Mouse (Mus musculus) limb, embryonic 15.5 days (tissue): Measurements from ENCODE around the gene Ube2e2. TPM values are rescaled to one million over a fixed set of nuclear protein-coding genes. Genes with fewer than 3 reads are reported as not detected.
"Not testable (repeated sequence)": the region's sequence is repeated elsewhere in the genome, so short reads cannot be mapped to it uniquely, and the experiment has no call there.

Experiments used
- ATAC-seq: fragments of 200-750 bp; cut with Nextera tagmentation; 2 replicates; pipeline ENCODE4 v1.8.0; 2017; ENCODE audit warnings: low read depth, moderate TSS enrichment; ENCODE audit not compliant: insufficient number of reproducible peaks, low FRiP score, low TSS enrichment
- H3K27ac ChIP-seq: fragments of 300-500 bp; sonication (generic); 2 replicates; pipeline ENCODE4 v1.5.1; 2015; ENCODE audit warnings: moderate library complexity, mild to moderate bottlenecking, inconsistent platforms
- H3K27me3 ChIP-seq: fragments of 300-500 bp; sonication (generic); 2 replicates; pipeline ENCODE4 v1.6.1; 2015; ENCODE audit warnings: inconsistent platforms
- H3K36me3 ChIP-seq: fragments of 300-500 bp; sonication (generic); 2 replicates; pipeline ENCODE4 v1.6.1; 2015; ENCODE audit warnings: inconsistent platforms
- H3K4me1 ChIP-seq: fragments of 300-500 bp; sonication (generic); 2 replicates; pipeline ENCODE4 v1.6.1; 2015; ENCODE audit warnings: inconsistent platforms
- H3K4me2 ChIP-seq: fragments of 300-500 bp; sonication (generic); 2 replicates; pipeline ENCODE4 v1.6.1; 2015; ENCODE audit warnings: mild to moderate bottlenecking, inconsistent platforms
- H3K4me3 ChIP-seq: fragments of 300-500 bp; sonication (generic); 2 replicates; pipeline ENCODE4 v1.5.1; 2015; ENCODE audit warnings: mild to moderate bottlenecking, inconsistent platforms
- H3K9ac ChIP-seq: fragments of 300-500 bp; sonication (generic); 2 replicates; pipeline ENCODE4 v1.6.1; 2015; ENCODE audit warnings: inconsistent platforms
- H3K9me3 ChIP-seq: fragments of 300-500 bp; sonication (generic); 2 replicates; pipeline ENCODE4 v1.6.1; 2016; ENCODE audit warnings: inconsistent platforms
- WGBS: fragments of 180-500 bp; shearing (Covaris S2); methylation state at CpG from one replicate; pipeline ENCODE4 v1.1.7; 2015; 5-methylcytosine and 5-hydroxymethylcytosine counted together
- polyA plus RNA-seq: library from polyadenylated mRNA; unstranded; fragments of >200 nt; fragmentation: Nextera tagmentation; extraction: Ambion mirVana; gene quantifications from 2 replicates; pipeline ENCODE4 v1.2.1, GENCODE M21; 2015

Ube2e2 gene
- polyA plus RNA-seq, 1 experiment from 2014 or later, result 76.5 TPM

DNA sequence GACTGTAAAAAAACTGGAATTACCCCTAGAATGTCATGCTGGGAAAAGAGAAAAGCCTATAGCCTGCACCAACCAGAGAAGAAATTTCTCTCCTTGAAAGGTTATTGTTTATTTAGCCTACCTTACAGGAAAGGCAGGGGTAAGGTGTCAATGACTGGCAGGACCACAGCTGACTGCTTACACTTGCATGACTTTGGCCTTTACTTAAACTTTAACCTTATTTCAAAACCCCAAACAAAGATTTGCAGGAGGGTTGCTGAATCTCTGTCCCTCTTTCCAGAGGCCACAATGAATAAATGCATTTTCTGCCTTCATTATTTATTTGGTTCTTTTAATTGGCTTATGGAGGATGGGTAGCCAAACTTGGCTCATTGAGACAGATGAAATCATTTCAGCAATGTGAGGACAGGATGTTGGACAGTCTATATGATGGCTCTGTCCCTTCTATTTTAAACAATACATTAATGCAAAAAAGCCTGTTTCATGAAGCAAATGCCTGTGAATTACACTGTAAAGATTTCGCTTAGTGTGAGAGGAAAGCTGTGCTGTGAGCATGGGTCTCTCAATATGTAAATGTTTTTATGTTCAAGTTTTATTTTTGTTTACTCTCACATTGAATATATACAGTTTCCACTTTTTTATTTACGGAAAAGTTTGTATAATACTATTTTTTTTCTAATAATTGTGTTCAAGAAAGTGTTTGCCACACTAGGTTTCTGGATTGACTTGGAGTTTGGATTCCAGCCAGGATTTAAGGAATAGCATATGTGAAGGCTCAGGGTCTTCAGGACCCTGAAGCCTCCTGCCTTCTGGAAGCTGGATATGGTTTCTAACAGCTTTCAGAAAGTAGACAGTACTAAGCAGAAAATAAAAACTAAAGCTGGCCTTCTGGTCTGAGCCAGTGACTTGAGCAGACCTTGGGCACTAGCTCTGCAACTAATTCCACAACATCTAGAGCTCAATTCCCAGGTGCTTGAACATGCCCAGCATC, 173.2 kb downstream of the Ube2e2 start:
- Histone ChIP-seq H3K9ac (no peak overlapping the region), H3K4me1 (no peaks in the 10 kb centered on the region), H3K27me3 (no peaks in the 10 kb centered on the region), H3K4me3 (no peak overlapping the region), H3K27ac (no peak overlapping the region), H3K36me3 (no peaks in the 10 kb centered on the region), H3K4me2 (no peak overlapping the region), H3K9me3 (no peaks in the 10 kb centered on the region)
- no peak for ATAC-seq
- 65% methylated on average over 2 of the region's 2 CpGs for WGBS

GRCm38 (mm10) chr14:18716970-18717369, 177.1 kb downstream of the Ube2e2 start:
- no peaks in the 10 kb centered on the region for H3K27me3 ChIP-seq
- 81% methylated on average over 1 of the region's 1 CpGs for WGBS
- no peak overlapping the region for H3K4me2 ChIP-seq
- H3K4me1 ChIP-seq, result no peaks in the 10 kb centered on the region
- no peaks in the 10 kb centered on the region for H3K36me3 ChIP-seq
- H3K4me3 ChIP-seq, result no peak overlapping the region
- ATAC-seq, result no peak
- no peak overlapping the region for H3K27ac ChIP-seq
- H3K9me3 ChIP-seq, result no peaks in the 10 kb centered on the region
- H3K9ac ChIP-seq, result no peak overlapping the region

GRCm38 (mm10) chr14:18715529-18715928, 178.5 kb downstream of the Ube2e2 start:
- H3K27ac ChIP-seq, result no peak overlapping the region
- WGBS, result 76% methylated on average over 1 of the region's 1 CpGs
- no peak overlapping the region for H3K4me3 ChIP-seq
- no peak overlapping the region for H3K4me2 ChIP-seq
- H3K9ac ChIP-seq, result no peak overlapping the region
- no peaks in the 10 kb centered on the region for H3K36me3 ChIP-seq
- no peaks in the 10 kb centered on the region for H3K27me3 ChIP-seq
- no peaks in the 10 kb centered on the region for H3K4me1 ChIP-seq
- ATAC-seq, result no peak
- H3K9me3 ChIP-seq, result no peaks in the 10 kb centered on the region

- H3K9me3 ChIP-seq, result no peaks in the 10 kb centered on the region
- no peaks in the 10 kb centered on the region for H3K4me1 ChIP-seq
- WGBS, result 84% methylated on average over 4 of the region's 4 CpGs
- no peak overlapping the region for H3K4me2 ChIP-seq
- no peaks in the 10 kb centered on the region for H3K27me3 ChIP-seq
- H3K4me3 ChIP-seq, result no peak overlapping the region
- H3K9ac ChIP-seq, result no peak overlapping the region
- no peak overlapping the region for H3K27ac ChIP-seq
- H3K36me3 ChIP-seq, result no peaks in the 10 kb centered on the region
- ATAC-seq, result no peak
These were observed 196.3 kb downstream of the Ube2e2 start for GRCm38 (mm10) chr14:18697662-18698225.

- not testable (repeated sequence) for H3K4me2 ChIP-seq, H3K27ac ChIP-seq, H3K4me1 ChIP-seq, H3K36me3 ChIP-seq, H3K9me3 ChIP-seq, H3K27me3 ChIP-seq, H3K4me3 ChIP-seq, ATAC-seq, H3K9ac ChIP-seq
These were observed 197.6 kb downstream of the Ube2e2 start for GRCm38 (mm10) chr14:18696418-18696817.

GRCm38 (mm10) chr14:18678121-18678836, 215.8 kb downstream of the Ube2e2 start:
- no peak overlapping the region for H3K9ac ChIP-seq
- WGBS, result 59% methylated on average over 3 of the region's 3 CpGs
- ATAC-seq, result no peak
- no peak overlapping the region for H3K27ac ChIP-seq
- H3K9me3 ChIP-seq, result no peaks in the 10 kb centered on the region
- H3K36me3 ChIP-seq, result no peaks in the 10 kb centered on the region
- H3K4me3 ChIP-seq, result no peak overlapping the region
- H3K4me2 ChIP-seq, result no peak overlapping the region
- H3K4me1 ChIP-seq, result no peaks in the 10 kb centered on the region
- no peaks in the 10 kb centered on the region for H3K27me3 ChIP-seq

DNA sequence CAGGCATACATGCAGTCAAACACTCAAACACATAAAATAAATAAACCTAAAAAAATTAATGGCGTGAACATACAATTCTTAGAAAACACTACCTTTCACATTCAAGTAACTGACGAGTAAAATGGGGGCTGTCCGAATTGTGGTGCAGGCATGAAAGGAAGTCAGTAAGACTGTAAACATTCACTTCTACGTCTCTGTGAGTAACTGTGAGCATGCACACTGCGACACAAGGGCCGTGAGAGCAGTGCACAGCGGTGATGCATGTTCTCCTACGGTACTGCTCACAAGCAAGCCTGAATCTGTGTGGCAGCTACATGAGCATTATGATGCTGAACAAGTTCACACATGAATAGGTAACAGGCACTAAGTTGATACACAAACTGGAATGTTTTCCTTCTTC, 223.4 kb downstream of the Ube2e2 start:
- Histone ChIP-seq H3K4me2 (no peak overlapping the region), H3K27me3 (no peaks in the 10 kb centered on the region), H3K9me3 (no peaks in the 10 kb centered on the region), H3K9ac (no peak overlapping the region), H3K27ac (no peak overlapping the region), H3K36me3 (no peaks in the 10 kb centered on the region), H3K4me3 (no peak overlapping the region), H3K4me1 (peaks cover 3% of the 10 kb centered on the region; the same call in 1 of the 2 replicates)
- 85% methylated on average over 8 of the region's 8 CpGs for WGBS
- no peak for ATAC-seq

- no peak overlapping the region for H3K4me3 ChIP-seq
- no peak overlapping the region for H3K4me2 ChIP-seq
- WGBS, result 67% methylated on average over 2 of the region's 2 CpGs
- peaks cover 3% of the 10 kb centered on the region; the same call in 1 of the 2 replicates for H3K4me1 ChIP-seq
- H3K9me3 ChIP-seq, result no peaks in the 10 kb centered on the region
- no peaks in the 10 kb centered on the region for H3K27me3 ChIP-seq
- no peak overlapping the region for H3K27ac ChIP-seq
- no peak overlapping the region for H3K9ac ChIP-seq
- ATAC-seq, result no peak
- no peaks in the 10 kb centered on the region for H3K36me3 ChIP-seq
These were observed 224.6 kb downstream of the Ube2e2 start for GRCm38 (mm10) chr14:18669301-18669935.

- 83% methylated on average over 4 of the region's 4 CpGs for WGBS
- not testable (repeated sequence) for H3K27me3 ChIP-seq, H3K4me2 ChIP-seq, H3K9ac ChIP-seq, H3K27ac ChIP-seq, H3K9me3 ChIP-seq, H3K4me3 ChIP-seq, H3K36me3 ChIP-seq, ATAC-seq, H3K4me1 ChIP-seq
These were observed 225.8 kb downstream of the Ube2e2 start for GRCm38 (mm10) chr14:18668309-18668708.

DNA sequence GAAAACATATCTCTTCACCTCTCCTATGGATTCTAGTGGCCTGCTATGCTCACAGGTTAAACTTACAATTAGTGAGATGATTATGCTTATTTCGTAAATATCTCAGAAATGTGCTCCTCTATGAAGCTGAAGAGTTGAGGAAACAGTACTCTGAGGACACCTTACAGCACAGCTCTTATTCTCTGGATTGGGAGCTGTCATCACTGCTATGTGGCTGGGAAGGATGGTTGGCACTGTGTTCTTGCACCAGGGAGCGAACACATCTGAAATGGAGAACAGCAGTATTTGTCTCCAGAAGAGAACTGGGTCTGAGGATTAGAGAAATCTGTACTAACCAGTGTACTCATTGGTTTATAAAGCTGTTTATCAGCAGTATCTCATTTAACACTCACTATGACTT, 226.3 kb downstream of the Ube2e2 start:
- no peak overlapping the region for H3K4me2 ChIP-seq
- ATAC-seq, result no peak
- H3K27ac ChIP-seq, result no peak overlapping the region
- H3K4me1 ChIP-seq, result peaks cover 3% of the 10 kb centered on the region; the same call in 1 of the 2 replicates
- H3K27me3 ChIP-seq, result no peaks in the 10 kb centered on the region
- no peaks in the 10 kb centered on the region for H3K9me3 ChIP-seq
- H3K4me3 ChIP-seq, result no peak overlapping the region
- H3K36me3 ChIP-seq, result no peaks in the 10 kb centered on the region
- WGBS, result 92% methylated on average over 2 of the region's 2 CpGs
- no peak overlapping the region for H3K9ac ChIP-seq

DNA sequence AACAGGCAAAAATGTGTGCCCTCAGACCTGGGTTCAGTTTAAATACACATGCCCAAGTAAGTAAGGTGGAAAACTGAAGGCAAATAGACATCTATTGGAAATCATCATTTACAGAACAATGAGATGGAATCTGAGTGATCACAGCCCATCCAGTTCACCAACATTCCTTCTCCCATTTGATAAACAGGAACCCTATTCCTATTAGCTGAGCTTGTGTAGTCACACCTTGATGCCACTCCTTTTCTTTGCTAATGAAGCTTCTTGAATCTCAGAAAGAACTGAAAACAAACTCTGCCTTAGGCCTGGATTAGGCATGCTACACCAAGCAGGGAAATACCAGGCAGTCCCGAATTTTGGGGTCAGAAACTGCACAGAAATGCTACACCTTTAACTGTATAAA, 227.8 kb downstream of the Ube2e2 start:
- Histone ChIP-seq H3K9ac (no peak overlapping the region), H3K36me3 (no peaks in the 10 kb centered on the region), H3K4me2 (no peak overlapping the region), H3K9me3 (no peaks in the 10 kb centered on the region), H3K27ac (no peak overlapping the region), H3K27me3 (no peaks in the 10 kb centered on the region), H3K4me3 (no peak overlapping the region), H3K4me1 (peaks cover 3% of the 10 kb centered on the region; the same call in 1 of the 2 replicates)
- ATAC-seq, result no peak
- WGBS, result 44% methylated on average over 1 of the region's 1 CpGs
